Mouse (Mus musculus) lung, adult 2 months (tissue): ENCODE results near the gene Pex6. TPM values are rescaled to one million over a fixed set of nuclear protein-coding genes. Genes with fewer than 3 reads are reported as not detected.
A peak's percentile ranks its signal among the peaks of the same experiment; 100 is the strongest.

ENCODE experiments used
- DNase-seq: peaks from one replicate; pipeline ENCODE4 v3.0.0; 2022
- H3K4me1 ChIP-seq: fragments of 200-500 bp; 2 replicates; pipeline ENCODE4 v1.6.1; 2011; ENCODE audit warnings: low read length; ENCODE audit not compliant: control insufficient read depth, insufficient read depth
- H3K4me3 ChIP-seq: fragments of 200-500 bp; replicated peaks from 2 replicates; pipeline ENCODE3; 2011; ENCODE audit warnings: low read depth, mild to moderate bottlenecking, control low read depth, low read length; ENCODE audit errors: extremely low read depth
- CTCF ChIP-seq: fragments of 200-500 bp; IDR thresholded peaks from 2 replicates; pipeline ENCODE4 v1.5.1; 2011; ENCODE audit warnings: mild to moderate bottlenecking, low read length, control low read depth; ENCODE audit not compliant: insufficient read depth
- POLR2A ChIP-seq: fragments of 200-500 bp; IDR thresholded peaks from 2 replicates; pipeline ENCODE4 v1.6.1; 2011; ENCODE audit warnings: low read depth, mild to moderate bottlenecking, control low read depth, low read length, borderline replicate concordance; ENCODE audit errors: extremely low read depth
- WGBS: fragments of 180-500 bp; shearing (Covaris S2); methylation state at CpG from one replicate; pipeline ENCODE4 v1.1.7; 2018; 5-methylcytosine and 5-hydroxymethylcytosine counted together
- polyA plus RNA-seq: library from polyadenylated mRNA; depleted of rRNA; stranded (reverse); fragments of >200 nt; gene quantifications from 2 replicates; pipeline ENCODE4 v1.2.3, GENCODE M21; 2012

The Pex6 gene
- polyA plus RNA-seq, 1 experiment: 60.6 TPM

DNA sequence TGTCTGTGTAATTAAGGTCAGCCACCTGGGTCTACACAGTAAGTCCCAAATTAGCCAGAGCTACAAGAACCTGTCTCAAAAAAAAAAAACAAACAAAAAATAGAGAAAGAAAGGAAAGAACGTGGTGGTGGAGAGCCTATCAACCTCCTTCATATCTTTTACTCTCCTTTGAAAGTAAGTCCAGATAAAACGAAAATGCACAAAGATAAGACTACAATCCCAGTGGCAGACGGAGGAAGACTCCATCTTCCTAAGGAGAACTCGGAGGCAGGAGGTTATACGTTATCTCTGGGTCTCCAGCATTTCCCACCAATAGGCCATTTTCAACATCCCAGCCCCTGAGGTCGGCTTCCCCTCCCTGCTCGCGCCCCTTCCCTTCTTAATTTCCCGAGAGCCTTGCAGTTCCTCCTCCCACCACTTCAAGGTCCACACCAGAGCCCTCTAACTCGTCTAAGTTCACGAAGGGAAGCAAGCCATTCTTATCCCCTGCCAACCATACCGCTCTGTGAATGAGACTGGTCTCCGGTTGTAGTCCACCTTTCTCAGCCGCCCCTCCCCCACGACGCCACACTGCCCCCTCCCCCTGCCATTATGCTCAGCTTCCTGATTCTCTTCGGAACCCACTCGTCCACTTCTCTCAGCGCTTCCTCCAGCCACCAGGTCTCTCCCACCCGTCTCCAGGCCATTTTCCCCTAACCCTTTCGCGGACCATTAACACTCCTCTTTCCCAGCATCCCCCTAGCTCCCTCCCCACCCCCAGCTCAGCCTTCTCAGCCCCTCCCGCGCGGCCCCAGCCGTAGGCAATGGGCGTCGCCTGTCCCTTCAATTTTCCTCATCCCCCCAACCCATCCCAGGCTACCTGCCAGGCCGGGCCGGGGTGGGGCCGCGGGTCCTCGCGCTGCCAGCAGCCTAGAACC lies 31.2 kb upstream of the Pex6 start:
- peaks cover 6% of the 10 kb centered on the region; the same call in 1 of the 2 replicates for H3K4me1 ChIP-seq
- 1% methylated on average over 34 of the region's 34 CpGs for WGBS
- peak overlapping the region; percentile 75 for H3K4me3 ChIP-seq
- TF ChIP-seq POLR2A (no peak), CTCF (peak; percentile 21; the same call in 1 of the 2 replicates)
- no peak for DNase-seq

GRCm38 (mm10) chr17:46680760-46681373 lies 30.4 kb upstream of the Pex6 start, which contains the start of gene Klhdc3:
Gene Klhdc3, minus strand, starts transcription at chr17:46680914.
- WGBS: under 1% methylated on average over 49 of the region's 49 CpGs
- Histone ChIP-seq H3K4me3 (peak within 1 kb of the TSS; percentile 75), H3K4me1 (peaks cover 6% of the 10 kb centered on the region; the same call in 1 of the 2 replicates)
- TF ChIP-seq CTCF: no peak
- TF ChIP-seq POLR2A: peak; percentile 58; the same call in 1 of the 2 replicates
- peak; percentile 93 for DNase-seq

DNA sequence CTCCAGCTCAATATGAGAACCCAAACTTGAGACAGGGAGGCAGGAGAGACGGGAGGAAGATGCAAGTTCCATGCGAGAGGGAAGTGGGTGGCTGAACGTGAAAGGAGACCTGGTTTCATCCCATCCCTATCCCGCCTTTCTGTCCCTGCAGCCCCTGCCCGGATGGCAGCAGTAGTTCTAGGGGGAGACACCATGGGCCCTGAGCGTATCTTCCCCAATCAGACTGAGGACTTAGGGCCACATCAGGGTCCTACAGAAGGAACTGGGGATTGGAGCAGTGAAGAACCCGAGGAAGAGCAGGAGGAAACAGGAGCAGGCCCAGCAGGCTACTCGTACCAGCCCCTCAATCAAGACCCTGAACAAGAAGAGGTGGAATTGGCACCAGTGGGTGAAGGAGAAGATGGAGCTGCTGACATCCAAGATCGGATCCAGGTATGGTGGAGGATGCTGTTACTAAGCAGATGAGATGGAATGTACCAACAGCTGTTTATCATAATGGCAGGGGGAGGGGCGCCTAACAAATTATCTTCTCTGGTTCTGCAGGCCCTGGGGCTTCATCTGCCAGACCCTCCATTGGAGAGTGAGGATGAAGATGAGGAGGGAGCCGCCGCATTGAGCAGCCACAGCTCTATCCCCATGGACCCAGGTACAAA lies 29.7 kb upstream of the Pex6 start:
- TF ChIP-seq POLR2A (no peak), CTCF (no peak)
- DNase-seq: peak; percentile 15
- Histone ChIP-seq H3K4me3 (peak overlapping the region; percentile 68), H3K4me1 (peaks cover 6% of the 10 kb centered on the region; the same call in 1 of the 2 replicates)
- 25% methylated on average over 12 of the region's 12 CpGs for WGBS

- peak; percentile 13 for DNase-seq
- 87% methylated on average over 16 of the region's 16 CpGs for WGBS
- Histone ChIP-seq H3K4me3 (no peak overlapping the region), H3K4me1 (peaks cover 6% of the 10 kb centered on the region; the same call in 1 of the 2 replicates)
- TF ChIP-seq POLR2A: no peak
- no peak for TF ChIP-seq CTCF
Observed at GRCm38 (mm10) chr17:46682654-46683389, 28.4 kb upstream of the Pex6 start.

DNA sequence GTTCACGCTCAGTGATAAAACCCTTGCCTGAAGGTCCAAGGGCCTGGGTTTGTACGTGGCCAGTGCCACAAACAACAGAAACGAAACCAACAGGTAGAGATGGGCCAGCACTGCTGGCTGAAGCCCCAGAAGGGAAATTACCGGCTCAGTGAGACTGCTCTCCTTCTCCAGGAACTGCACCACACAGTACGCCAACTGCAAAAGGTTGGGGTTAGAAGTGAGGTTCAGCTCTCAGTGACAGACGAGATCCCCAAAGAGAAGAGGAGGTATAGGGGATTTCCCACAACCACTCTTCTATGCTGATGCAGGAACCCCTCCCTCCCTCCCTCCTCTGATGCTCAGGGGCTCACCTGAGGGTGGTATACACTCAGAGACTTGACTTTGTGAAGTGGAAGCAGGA lies 25.4 kb upstream of the Pex6 start:
- 86% methylated on average over 6 of the region's 6 CpGs for WGBS
- Histone ChIP-seq H3K4me3 (no peak overlapping the region), H3K4me1 (peaks cover 4% of the 10 kb centered on the region; the same call in 1 of the 2 replicates)
- TF ChIP-seq POLR2A (no peak), CTCF (no peak)
- DNase-seq: no peak

DNA sequence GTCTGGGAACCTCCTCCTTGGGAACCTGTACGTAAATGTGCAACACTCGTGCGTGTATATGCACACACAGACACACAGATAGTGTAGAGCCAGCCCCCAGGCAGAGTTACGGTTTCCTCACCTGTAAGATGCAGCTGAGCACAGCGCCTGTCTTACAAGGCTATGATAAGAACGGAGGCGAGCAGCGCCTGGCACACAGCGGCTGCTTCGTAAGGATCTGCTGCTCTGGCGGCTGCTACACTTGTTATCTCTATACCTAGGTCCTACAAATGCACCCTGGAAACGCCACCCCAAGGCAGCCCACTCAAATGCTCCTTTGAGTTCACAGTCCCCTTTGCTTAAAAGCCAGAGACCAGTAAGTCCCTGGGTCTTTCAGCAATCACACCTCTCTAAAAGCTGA lies 20.6 kb upstream of the Pex6 start:
- no peak for TF ChIP-seq CTCF
- no peak for TF ChIP-seq POLR2A
- Histone ChIP-seq H3K4me1 (no peaks in the 10 kb centered on the region), H3K4me3 (no peak overlapping the region)
- no peak for DNase-seq
- WGBS: 87% methylated on average over 12 of the region's 12 CpGs

GRCm38 (mm10) chr17:46691390-46691789 lies 19.9 kb upstream of the Pex6 start:
- H3K4me3 ChIP-seq: no peak overlapping the region
- H3K4me1 ChIP-seq: no peaks in the 10 kb centered on the region
- no peak for TF ChIP-seq CTCF
- no peak for TF ChIP-seq POLR2A
- WGBS: 77% methylated on average over 2 of the region's 2 CpGs
- no peak for DNase-seq

GRCm38 (mm10) chr17:46694517-46695063 lies 16.7 kb upstream of the Pex6 start:
- no peaks in the 10 kb centered on the region for H3K4me1 ChIP-seq
- H3K4me3 ChIP-seq: no peak overlapping the region
- no peak for DNase-seq
- TF ChIP-seq CTCF: no peak
- 64% methylated on average over 1 of the region's 1 CpGs for WGBS

DNA sequence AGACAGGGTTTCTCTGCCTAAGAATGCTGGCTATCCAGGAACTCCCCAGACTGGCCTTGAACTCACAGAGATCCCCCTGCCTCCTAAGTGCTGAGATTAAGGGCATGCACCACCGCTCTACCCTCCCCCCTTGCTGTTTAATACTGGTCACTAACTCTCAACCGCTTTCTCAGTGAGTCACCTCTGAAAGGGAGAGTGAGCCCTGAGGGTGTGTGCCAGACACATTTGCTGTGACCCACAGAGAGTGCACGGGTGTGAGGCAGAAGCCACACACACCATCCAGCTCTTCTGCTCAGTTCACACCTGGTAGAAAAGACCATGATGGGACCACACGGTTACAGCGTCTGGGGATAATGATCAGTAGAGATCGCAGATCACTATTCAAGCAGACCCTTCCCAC lies 12.7 kb upstream of the Pex6 start:
- no peak for DNase-seq
- Histone ChIP-seq H3K4me3 (no peak overlapping the region), H3K4me1 (peaks cover 4% of the 10 kb centered on the region)
- TF ChIP-seq CTCF: no peak
- TF ChIP-seq POLR2A: no peak
- 83% methylated on average over 6 of the region's 6 CpGs for WGBS
